Mouse (Mus musculus) erythroid progenitor cell, adult 5-6 weeks (primary cell): ENCODE data around the gene Nup88. TPM values are rescaled to one million over a fixed set of nuclear protein-coding genes. Genes with fewer than 3 reads are reported as not detected.
A peak's percentile ranks its signal among the peaks of the same experiment; 100 is the strongest.

ENCODE experiments used
- ATAC-seq: replicated peaks from 2 replicates; pipeline ENCODE4 v1.8.0; 2016; ENCODE audit warnings: moderate number of reproducible peaks, mild to moderate bottlenecking, moderate TSS enrichment, inconsistent platforms; ENCODE audit not compliant: poor library complexity, low FRiP score, severe bottlenecking
- total RNA-seq, 2 experiments: library from RNA; stranded (forward) in 1 of 2; stranded (reverse) in 1 of 2; fragments of 150-400 nt in 1 of 2; fragments of 186-747, 209-891 nt in 1 of 2; gene quantifications; 2 replicates each; pipeline versions ENCODE4 v1.2.3 to v1.2.4; 2015 to 2017; ENCODE audit warnings: low replicate concordance in 2 of 2

The Nup88 gene
- 85.4 and 142 TPM in 2 replicates for total RNA-seq (2015; ENCODE audit: low replicate concordance)
- total RNA-seq (2017; ENCODE audit: low replicate concordance), result 93.7 and 128 TPM in 2 replicates

DNA sequence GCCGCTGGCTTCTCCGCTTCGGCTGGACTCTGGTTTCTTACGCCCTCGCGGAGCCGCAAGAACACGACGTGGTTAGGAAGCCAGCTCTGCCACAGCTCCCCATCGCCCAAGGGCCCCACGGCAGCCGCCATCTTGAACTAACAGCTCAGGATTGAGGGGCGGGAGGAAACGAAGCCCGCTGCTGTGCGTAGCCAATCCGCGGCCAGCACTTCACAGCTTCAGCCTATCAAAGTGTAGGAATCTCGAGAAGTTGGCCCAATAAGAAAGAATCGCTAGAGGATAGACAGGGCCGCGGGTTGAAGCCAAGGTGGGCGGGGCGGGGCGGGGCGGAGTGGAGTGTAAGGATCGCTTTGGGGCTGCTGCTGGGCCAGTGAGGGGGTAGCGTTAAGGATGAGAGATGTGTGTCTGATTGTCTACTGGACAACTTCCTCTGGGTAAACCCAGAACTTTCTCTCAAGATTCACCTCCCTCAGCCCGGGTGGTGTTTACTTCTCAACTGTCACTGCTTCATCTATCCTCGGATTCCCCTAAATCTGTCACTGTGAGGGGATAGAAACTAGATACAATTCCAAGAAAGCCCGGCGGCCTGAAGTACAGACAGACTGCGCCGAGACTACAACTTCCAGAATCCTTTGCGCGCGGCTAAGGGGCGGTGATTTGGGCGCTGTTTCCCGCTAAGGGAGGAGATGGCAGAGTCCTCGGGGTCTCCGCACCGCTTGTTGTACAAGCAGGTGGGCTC is at the start of gene Nup88, which contains the start of gene Rpain:
TSS of gene Nup88 (minus strand) at position 153 of the 739 bp plus-strand sequence.
TSS of gene Rpain (plus strand) at position 393 of the 739 bp plus-strand sequence.
- ATAC-seq, result peak; percentile 80

DNA sequence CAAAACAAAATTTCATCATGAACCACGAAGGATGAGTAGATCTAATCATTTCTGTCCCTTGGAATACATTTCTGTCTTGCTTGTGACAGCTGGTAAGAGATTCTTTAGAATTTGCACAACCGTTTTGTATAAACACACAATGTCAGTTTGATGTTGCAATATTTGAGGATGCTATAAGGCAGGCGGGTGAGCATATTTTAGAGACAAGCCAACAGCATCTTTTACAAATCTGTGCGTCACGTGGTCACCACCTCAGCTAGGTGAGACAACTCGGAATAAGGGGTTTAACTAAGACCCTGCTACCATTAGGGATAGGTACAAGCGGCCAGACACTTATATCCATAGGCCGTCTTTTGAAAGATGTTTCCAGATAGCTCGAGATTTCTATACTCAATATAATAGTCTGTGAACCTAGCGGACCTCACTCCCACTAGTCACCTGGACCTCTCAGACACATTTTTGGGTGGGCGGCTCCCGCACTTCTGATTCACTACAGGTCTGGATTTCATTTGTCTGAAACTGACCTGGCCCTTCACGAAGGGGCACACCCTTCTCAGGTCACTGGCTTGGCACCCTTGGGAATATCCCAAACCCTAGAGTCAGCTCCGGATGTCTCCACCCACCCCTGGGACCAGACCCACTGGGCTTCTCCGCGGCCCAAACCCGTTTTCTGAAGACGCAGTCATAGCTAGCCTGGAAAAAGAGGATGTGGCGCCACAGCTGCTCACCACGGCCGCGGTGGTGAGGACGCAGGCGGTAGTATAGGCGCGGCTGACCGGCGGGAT is 48.8 kb upstream of the Nup88 start:
- ATAC-seq, result peak; percentile 21

DNA sequence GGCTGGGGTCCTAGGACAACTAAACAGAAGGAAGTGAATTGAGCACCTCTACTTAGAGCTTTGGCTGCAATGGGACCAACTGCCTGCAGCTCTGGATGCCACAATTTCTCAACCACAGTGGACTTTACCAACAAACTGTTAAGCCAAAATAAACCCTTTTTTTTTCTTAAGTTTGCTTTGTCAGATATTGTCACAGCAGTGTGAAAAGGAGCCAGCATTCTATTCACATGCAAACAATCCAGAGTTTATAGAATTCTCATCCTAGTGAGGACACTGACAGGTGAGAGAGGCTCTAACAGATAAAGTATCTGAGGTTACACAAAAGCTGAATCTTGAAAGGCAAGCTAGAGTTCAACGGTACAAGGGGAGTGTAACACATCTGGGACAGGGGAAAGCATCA is 47.3 kb upstream of the Nup88 start:
- no peak for ATAC-seq

DNA sequence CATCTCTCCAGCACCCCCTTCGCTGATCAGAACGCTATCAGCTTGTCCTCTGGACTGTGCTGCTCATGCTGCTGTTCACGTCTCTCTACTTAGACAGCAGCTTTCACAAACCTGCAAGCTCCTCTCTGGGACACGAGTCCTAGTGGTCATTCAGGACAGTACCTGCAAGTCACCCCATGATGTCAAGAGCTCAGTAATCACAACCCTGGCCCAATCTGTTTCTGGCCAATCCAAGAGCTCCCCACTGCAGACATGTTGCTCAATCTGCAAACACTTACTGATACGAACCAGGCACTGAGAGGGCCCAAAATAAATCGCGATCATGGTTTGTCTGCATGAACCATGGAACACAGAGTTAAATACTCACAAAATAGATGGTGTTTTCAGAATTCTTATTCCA is 43.0 kb upstream of the Nup88 start:
- ATAC-seq, result no peak

DNA sequence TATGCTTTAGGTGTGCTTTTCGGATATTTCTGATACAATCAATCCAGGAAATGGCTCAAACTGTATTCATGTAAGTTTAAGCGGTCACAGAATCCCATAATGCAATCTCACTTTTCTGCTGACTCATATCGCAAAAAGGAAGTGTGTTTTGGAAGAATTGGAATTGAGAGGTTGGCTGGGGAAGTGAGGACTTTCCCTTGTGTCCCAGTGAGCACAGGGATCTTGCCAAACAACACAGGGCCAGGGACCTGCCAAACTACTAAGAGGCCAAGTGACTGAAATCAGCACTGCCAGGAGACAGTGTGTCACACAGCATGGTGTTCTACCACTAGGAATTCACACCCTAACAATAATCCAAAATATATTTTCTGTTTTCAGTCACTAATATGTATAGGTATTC is 38.5 kb upstream of the Nup88 start:
- no peak for ATAC-seq

DNA sequence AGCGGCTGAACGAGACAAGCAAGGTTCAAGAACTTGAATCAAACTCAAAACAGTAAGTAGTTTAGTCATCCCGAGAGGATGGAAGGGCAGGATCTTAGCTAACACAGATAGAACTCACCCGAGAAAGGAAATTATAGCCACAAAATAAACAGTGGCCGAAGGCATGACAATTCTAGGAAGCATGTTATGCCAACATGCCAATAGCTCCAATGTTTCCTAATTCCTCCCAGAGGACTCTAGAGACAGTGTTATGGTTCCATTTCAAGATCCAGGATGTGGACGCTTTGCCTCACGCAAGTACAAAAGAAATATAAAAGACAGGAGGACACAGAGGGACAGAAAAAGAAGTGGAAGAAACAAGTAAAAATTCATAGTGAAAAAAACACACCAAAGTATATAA is 38.1 kb upstream of the Nup88 start:
- no peak for ATAC-seq

DNA sequence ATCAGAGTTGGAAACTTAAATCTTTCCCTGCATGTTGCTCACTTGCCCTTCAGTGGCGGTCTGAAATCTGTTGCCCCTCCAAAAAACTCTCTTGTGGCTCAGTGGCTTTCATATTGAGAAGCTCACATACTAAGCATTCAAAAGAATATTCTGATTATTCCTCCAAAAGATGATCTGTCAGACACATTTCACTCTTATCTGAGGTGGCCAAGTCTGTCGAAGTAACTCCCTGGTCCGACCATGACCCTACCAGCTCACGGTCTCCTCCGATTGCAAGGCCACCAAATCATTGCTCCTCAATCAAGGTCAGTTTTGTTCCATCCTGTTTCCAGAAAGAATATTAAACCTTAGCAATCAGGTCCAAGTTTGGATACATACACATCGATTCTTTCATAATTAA is 37.3 kb upstream of the Nup88 start:
- ATAC-seq, result no peak

DNA sequence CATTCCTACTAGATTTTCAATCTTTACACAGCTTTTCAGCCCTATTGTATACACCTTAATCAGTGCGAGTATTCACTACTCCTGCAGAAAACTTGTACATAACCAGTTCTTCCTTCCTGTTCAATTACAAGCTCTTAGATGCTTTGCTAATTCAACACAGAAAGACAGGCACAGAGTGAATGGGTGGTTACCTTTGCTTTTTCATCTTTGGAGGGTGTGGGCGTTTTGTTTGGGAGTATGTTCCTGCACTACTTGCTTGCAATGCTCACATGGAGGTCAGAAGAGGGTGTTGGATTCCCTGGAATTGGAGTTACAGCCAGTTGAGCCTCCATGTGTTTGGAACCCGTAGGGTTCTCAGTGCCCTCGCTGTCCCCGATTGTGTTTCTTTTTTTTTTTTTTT is 35.3 kb upstream of the Nup88 start:
- ATAC-seq, result no peak

DNA sequence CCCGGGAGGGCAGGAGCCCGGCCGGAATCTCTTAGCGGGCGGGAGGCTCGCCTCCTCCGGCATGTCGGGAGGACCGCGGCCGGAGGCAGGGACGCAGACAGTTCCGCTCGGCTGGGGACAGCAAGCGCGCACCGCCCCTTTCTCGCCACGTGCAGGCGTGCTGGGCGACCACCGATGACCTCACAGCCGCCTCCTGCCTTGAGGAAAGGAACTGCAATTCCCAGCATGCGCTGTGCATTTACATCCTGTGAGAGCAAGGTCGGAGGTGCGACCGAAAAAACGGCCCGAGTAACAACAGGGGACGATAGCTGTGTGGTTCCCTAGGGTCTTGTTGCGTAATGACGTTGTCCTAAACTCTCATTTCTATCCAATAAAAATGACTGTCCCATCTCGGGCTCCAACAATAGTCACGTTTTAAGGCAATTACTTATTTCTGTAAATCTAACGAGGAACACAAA is 34.6 kb upstream of the Nup88 start, which contains the start of gene Dhx33:
TSS of gene Dhx33 (minus strand) at position 122 of the 458 bp plus-strand sequence.
- peak; percentile 96 for ATAC-seq

DNA sequence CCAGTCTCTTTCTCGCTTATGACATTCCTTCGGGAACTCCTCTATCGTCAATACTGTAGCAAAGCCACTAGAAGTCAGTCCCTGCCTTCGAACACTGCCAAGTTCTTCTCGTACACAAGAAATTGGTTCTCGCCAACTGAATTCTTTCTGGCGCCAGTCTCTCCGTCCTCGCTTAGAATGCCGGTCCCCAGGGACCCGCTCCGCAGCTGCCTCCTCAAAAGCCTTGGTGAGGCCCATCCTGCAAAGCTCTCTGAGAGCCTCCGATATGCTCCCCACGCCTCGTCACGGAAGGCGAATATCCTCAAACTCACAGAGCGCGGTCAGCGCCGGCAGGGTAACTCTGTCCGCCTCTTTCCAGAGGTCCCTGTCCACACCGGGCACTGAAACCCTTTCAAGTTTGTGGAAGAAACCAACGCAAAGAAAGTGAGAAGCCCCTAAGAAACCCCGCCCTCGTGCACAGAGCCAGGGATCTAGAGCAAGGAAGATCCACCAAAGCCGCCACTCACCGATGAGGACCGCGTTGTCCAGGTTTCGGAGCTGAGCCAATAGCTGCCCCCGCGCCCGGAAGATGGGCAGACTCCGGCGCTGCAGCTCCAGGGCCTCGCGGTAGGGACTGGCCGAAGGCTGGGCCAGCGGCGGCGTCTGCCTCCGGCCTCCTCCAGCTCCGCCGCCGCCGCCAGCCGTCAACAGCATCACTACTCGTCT is 34.0 kb upstream of the Nup88 start:
- ATAC-seq, result peak; percentile 60

DNA sequence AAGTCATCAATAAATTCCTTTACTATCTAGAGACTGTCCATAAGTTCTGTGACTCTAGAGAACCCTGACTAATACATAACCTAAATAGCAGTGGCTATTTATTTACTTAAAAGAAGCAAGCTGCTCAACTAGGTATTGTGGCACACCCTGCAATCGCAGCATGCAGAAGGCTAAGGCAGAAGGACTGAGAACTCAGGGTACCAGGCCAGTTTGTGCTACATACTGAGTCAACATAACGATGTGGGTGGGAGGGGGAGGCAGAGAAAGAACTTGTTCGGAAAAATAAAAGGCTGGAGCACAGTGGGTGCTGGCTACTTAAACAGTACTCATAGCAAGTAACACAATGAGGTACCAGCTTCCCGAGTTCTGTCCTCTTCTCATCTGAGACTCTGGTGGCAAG is 31.4 kb upstream of the Nup88 start:
- ATAC-seq, result no peak

DNA sequence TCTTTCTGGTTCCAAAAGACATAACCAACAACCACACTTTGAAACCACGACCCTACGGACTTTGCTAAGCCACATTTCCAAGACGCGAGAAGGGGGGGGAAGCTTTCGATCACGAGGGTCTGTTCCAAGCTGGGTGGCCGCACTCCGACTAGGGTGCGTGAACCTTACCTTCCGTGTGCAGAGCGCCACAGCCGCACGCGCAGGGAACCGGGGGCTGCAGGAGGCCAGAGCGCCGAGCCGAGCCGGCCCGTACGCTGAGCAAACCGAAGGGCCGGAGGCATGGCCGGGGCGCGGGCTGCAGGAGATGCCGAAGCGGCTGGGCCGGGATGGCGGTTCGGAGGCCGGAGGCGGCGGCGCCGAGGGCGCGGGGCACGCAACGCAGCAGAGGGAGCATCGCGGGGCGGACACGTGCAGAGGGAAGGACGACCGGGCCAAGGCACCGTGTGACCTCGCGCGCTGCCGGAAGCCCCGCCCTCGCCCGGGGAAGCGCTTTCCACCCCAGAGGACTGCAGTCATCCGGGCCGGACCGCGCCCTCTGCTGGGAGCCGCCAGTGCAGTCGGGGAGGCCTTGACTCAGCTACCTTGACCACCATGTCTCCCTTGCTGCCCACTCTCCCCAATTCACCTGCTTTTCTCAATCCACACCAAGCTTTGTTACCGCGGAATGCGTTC is 12.9 kb upstream of the Nup88 start, which contains the start of gene C1qbp:
TSS of gene C1qbp (minus strand) at position 470 of the 672 bp plus-strand sequence.
- ATAC-seq, result peak; percentile 99

DNA sequence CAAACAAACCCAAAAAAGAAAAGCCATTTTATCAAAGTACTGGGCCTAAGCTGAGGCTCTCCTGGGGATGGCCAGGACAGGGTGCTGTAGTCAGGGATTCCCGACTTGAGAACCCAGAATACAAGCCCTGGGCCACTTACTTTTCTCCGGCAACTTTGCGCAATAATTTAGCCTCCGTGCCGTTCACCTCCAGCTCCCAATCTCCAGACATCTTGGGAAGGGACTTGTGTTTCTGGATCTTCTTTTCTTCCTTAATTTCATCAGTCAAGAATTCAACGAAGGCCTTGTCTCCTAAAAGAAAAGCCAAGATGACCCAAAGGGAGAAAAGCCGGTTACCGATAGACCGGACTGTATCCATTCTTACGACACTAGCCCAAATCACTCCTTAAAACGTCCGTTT is 12.3 kb upstream of the Nup88 start:
- no peak for ATAC-seq

DNA sequence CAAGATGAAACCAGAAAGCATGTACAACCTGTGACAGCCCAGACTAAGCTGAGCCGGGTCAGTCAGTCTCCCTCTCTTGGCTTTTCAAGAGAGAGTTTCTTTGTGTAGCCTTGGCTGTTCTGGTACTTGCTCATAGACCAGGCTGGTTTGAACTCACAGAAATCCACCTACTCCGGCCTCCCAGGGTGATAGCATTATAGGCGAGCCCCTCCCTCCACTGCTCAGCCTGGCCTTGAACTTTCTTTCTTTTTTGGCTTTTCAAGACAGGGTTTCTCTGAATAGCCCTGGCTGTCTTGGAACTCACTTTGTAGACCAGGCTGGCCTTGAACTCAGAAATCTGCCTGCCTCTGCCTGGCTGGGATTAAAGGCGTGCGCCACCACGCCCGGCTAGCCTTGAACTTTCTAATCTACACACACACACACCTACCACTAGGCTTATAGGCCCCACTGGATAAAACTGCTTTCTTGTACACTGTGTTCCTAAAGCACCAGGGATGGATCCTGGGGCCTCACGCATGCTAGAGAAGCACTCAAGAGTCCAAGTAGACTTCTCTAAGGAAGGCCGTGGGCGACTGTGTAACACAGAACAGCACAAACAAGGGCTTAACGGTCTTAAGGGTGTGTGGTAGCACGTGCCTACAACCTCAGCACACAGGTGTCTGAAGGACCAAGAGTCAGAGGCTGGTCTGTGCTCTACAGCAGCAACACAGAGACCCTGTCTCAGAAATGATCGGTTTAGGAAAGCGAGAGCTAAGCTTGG is 11.2 kb upstream of the Nup88 start:
- ATAC-seq, result no peak

DNA sequence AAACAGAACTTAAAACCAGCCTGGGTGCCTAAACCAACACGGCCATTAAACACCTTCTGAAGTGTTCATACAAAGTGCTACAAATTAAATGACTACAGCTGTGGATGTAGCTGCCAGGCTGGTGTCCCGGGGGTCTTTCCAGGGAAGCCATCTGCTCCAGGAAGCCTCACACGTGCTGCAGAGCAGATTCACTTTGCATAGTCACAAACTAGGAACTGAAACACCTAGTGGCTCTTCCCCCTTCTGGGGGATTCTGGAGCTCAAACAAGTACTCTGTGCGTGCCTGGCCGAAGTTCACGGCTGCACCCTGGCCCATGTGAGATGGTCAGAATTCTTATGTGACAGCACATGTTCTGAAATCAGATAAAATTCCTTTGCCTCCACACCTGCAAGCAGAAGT is 10.5 kb upstream of the Nup88 start:
- ATAC-seq, result no peak

DNA sequence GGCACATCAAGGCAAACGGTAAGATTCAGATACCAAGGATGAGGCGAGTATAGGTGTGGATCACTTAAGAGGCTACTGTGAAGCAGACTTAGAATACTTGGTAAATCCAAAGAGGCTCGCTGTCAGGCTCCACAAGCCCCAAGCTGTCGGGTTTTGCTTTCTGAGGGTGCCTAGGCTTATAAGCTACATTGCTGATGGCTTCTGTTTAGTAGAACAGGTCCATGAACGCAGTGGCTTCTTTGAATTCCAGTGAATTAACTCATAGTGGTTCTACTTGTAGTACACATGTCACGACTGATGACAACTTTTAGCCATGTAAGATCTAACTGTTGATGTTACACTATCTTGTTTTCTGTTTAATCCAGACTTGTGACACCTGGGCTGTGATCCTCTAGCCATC is 7.5 kb upstream of the Nup88 start:
- no peak for ATAC-seq

DNA sequence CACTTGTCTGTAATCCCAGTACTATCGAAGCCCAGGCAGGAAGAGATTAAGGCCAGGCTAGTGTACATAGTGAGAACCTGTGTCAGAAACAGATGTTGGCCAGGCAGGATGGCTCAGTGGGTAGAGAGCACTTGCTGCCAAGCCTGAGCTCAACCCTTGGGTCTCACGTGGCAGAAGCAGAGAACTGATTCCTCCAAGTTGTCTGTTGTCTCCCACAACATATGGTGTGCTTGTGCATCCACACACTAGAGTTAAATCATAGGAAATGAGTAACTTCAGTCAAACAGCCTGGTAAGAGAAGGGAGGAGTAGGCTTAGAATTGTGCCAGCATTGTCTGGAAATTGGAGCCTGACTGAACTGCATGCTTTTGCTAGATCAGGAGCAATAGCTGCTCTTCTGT is 5.4 kb upstream of the Nup88 start:
- ATAC-seq, result no peak

DNA sequence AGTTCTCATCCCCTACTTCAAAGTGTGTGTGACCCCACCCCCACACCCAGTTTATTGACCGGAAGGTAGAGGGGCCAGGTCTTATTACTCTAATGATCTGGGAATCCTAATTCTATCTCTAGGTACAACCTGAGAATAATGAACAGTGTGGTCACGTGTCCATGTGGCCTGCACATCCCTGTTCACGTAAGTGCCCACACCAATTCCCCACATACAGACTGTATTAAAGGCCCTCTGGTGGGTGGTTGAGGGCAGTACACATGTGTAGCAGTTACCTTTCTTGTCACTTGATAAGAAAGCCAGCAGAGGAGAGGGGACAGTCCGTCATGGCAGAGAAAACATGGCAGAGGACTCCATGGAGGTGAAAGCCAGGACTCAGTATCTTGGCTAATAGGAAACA is 4.2 kb upstream of the Nup88 start:
- no peak for ATAC-seq

DNA sequence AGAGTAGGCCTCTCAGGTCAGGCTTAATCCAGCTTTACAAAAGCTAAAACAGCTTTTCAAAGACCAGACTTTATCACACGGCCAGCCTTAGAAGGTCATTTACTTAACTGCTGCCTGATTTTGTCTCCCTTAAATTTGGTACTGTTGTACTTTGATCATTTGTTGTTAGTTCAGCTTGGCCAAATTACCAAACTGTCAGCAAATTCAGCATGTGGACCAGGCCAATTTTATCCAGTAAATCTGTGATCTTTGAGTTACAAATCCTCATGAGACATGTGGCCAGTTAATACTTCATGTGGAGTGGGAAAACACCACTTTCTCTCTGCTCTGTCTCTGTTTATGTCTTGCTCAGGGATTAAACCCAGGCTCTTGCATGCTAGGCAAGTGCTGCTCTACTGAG is 2.8 kb upstream of the Nup88 start:
- no peak for ATAC-seq
